ENCODE assay signal across 8 mouse cellular contexts in the genomic region with DNA sequence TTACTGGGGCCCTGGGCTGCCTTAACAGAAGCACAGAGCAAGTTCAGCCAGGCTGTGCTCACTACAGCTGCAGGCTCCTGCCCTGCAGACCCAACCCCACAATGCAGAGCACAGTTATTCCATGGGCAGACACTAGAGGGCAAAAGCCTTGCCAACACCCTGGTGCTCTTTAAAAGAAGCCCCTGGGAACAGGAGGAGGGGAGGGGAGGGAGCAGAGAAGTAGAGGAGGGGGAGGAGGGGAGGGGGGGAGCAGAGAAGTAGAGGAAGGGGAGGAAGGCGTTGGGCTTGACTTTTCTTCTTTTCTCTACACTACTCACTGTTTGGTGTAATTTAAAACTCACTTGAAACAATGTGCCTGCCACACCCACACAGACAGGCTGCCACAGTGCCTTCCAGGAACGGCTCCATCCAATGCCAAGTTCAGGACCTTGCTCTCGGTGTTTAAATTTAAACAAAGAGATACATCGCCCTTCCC.
DNase-seq lines count a peak whose midpoint lies in the region; ATAC-seq and TF ChIP-seq lines count a peak whose summit lies in the region.

No protein-coding gene starts in this region.

- no peak overlapping the region for H3K4me2 ChIP-seq in heart, embryonic 13.5 days
- no peak overlapping the region for H3K4me2 ChIP-seq in limb, embryonic 13.5 days (replicated peaks)

- peak overlapping the region; percentile 54 for H3K9ac ChIP-seq in heart, embryonic 13.5 days
- no peak overlapping the region for H3K9ac ChIP-seq in limb, embryonic 13.5 days

- no peak overlapping the region for H3K4me3 ChIP-seq in heart, embryonic 13.5 days
- no peak overlapping the region for H3K4me3 ChIP-seq in C2C12 (ENCODE audit: insufficient read depth, poor library complexity, severe bottlenecking)
- no peak overlapping the region for H3K4me3 ChIP-seq in limb, embryonic 13.5 days

- H3K79me2 ChIP-seq in C2C12 (ENCODE audit: control insufficient read depth, insufficient read depth), result no peaks in the 10 kb centered on the region

- H3K36me3 ChIP-seq in heart, embryonic 13.5 days, result no peaks in the 10 kb centered on the region
- H3K36me3 ChIP-seq in C2C12 (ENCODE audit: control insufficient read depth, insufficient read depth), result no peaks in the 10 kb centered on the region
- H3K36me3 ChIP-seq in limb, embryonic 13.5 days, result no peaks in the 10 kb centered on the region

- intact Hi-C loops in heart, postnatal 25 days (cut with DNase I), result no loop called here
- intact Hi-C loops in gastrocnemius, postnatal 14 days (cut with DNase I; ENCODE audit: low total_unique reads), result no loop called here

- WGBS in heart, embryonic 13.5 days, result 14% methylated on average over 4 of the region's 4 CpGs
- WGBS in limb, embryonic 13.5 days, result 23% methylated on average over 4 of the region's 4 CpGs

- DNase-seq in heart, postnatal 25 days (ENCODE audit: low spot score), result no peak
- peak; percentile 69 for DNase-seq in embryo, embryonic 9.5 days (ENCODE audit: extremely low spot score)
- peak; percentile 83 for DNase-seq in thymus, postnatal 14 days
- no peak for DNase-seq in gastrocnemius, postnatal 14 days
- no peak for DNase-seq in right cerebral cortex, postnatal 14 days

- no peak overlapping the region for H3ac ChIP-seq in C2C12 (ENCODE audit: control insufficient read depth, insufficient read length, low read depth)

- TF ChIP-seq CTCF in C2C12 (IDR thresholded peaks at IDR 0.05; ENCODE audit: control insufficient read depth, insufficient read depth, insufficient read length), result peak; percentile 16

- no peaks in the 10 kb centered on the region for H3K9me3 ChIP-seq in heart, embryonic 13.5 days
- no peaks in the 10 kb centered on the region for H3K9me3 ChIP-seq in limb, embryonic 13.5 days

- peak overlapping the region; percentile 42; the same call in 1 of the 2 replicates for H3K27ac ChIP-seq in heart, embryonic 13.5 days (replicated peaks)
- H3K27ac ChIP-seq in limb, embryonic 13.5 days, result peak overlapping the region; percentile 22; the same call in 1 of the 2 replicates

- H3K79me3 ChIP-seq in C2C12 (ENCODE audit: low read depth), result no peaks in the 10 kb centered on the region

- no peak for ATAC-seq in heart, embryonic 13.5 days (ENCODE audit: extremely low read depth, insufficient number of reproducible peaks, low FRiP score, low TSS enrichment)
- ATAC-seq in limb, embryonic 13.5 days (ENCODE audit: low FRiP score, low read depth), result no peak

- H3K4me1 ChIP-seq in heart, embryonic 13.5 days, result peaks cover 25% of the 10 kb centered on the region
- H3K4me1 ChIP-seq in limb, embryonic 13.5 days, result peaks cover 33% of the 10 kb centered on the region

- no peaks in the 10 kb centered on the region for H3K27me3 ChIP-seq in heart, embryonic 13.5 days (replicated peaks)
- H3K27me3 ChIP-seq in C2C12 (ENCODE audit: control insufficient read depth, insufficient read depth, insufficient read length), result no peaks in the 10 kb centered on the region
- no peaks in the 10 kb centered on the region for H3K27me3 ChIP-seq in limb, embryonic 13.5 days

TF ChIP-seq in C2C12, 6 proteins besides CTCF, POLR2A, EP300 and RAD21:
- TF ChIP-seq MAX (IDR thresholded peaks at IDR 0.05) (no peak), CEBPB (IDR thresholded peaks at IDR 0.05; ENCODE audit: low read depth) (no peak), MYOG (IDR thresholded peaks at IDR 0.05; ENCODE audit: control insufficient read depth, extremely low read depth, insufficient read length) (no peak), MYOD1 (IDR thresholded peaks at IDR 0.05; ENCODE audit: control insufficient read depth, insufficient read length, low read depth) (no peak), FOSL1 (IDR thresholded peaks at IDR 0.05; ENCODE audit: insufficient read depth, low read length, poor library complexity, severe bottlenecking) (no peak), USF1 (IDR thresholded peaks at IDR 0.05; ENCODE audit: low read depth) (no peak)

Comparison
In these comparisons a context has a peak if more than half of its experiments do, and no peak if none do; other contexts are left out.
1. DNase-seq: peak in embryo, embryonic 9.5 days (single experiment) and thymus, postnatal 14 days (single experiment); none in heart, postnatal 25 days (single experiment), gastrocnemius, postnatal 14 days (single experiment) and right cerebral cortex, postnatal 14 days (single experiment).